Mouse (Mus musculus) megakaryocyte, embryonic 14.5 days (primary cell): ENCODE measurements around the gene Slc12a8.

ENCODE experiments used
- FLI1 ChIP-seq: IDR thresholded peaks from 2 replicates; pipeline ENCODE4 v1.6.1; 2012; ENCODE audit warnings: low read length, inconsistent platforms, mixed read lengths
- GATA1 ChIP-seq: IDR thresholded peaks from 3 replicates; pipeline ENCODE4 v1.6.1; 2012; ENCODE audit warnings: mixed read lengths, low read length, inconsistent platforms, borderline replicate concordance

DNA sequence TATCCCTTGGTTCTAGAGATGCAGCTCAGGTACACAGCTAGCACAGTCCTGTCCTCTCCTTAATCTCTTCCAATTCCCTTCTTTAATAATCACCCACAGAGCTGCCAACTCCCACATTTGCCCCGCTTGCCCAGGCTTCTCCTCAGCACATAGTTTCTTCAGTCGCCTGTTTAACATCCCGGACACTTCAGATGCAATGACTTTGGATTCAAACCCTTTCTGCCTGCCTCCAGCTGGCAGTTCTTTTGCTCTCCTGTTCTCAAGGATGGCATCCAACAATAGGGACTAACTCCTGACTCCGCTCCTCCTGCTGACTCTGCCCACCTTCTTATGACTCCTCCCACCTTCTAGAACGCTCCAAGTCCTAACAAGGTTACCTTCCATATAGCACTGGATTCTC lies 75.2 kb downstream of the Slc12a8 start:
- TF ChIP-seq FLI1 (no peak), GATA1 (no peak)
